Mouse (Mus musculus): ENCODE results near the gene Ppp3ca.

DNA sequence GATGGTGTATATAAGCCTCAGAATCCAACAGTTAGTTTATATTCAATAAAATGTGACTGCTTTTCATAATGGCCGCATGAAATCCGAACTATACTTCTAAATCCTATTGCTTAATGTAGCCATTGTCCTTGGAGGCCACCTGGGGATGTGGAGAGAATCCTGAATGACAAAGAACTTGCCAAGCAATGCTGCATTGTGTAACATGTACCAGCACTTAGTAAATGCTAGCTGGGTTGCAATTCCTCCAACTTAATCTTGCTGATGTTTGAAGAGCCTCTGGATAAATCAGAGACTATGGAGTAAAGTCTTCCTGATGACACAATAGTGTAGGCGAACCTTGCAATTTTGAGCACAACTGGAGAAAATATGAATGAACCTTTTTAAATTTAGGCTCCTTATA is 171.4 kb downstream of the Ppp3ca start:
- TF ChIP-seq CTCF (IDR thresholded peaks at IDR 0.05; ENCODE audit: low read depth, low read length) (no peak), POLR2A (IDR thresholded peaks at IDR 0.05; ENCODE audit: borderline replicate concordance, low read depth, low read length) (no peak)

All from bone marrow macrophage, adult 2 months (primary cell).